ENCODE assay signal across 8 mouse cellular contexts in genomic region chr2:18996451-18997211, GRCm38 (mm10). TPM values are rescaled to one million over a fixed set of nuclear protein-coding genes. Genes with fewer than 3 reads are reported as not detected.
DNase-seq lines count a peak whose midpoint lies in the region; ATAC-seq and TF ChIP-seq lines count a peak whose summit lies in the region.

No protein-coding gene starts in this region.

- H3K79me2 ChIP-seq in CH12.LX (replicated peaks; ENCODE audit: control insufficient read depth, extremely low read depth, insufficient read depth, poor library complexity, severe bottlenecking), result peaks cover 8% of the 10 kb centered on the region

- no peak overlapping the region for H3K27ac ChIP-seq in CH12.LX (ENCODE audit: insufficient read depth, low read depth)
- H3K27ac ChIP-seq in midbrain, embryonic 11.5 days (ENCODE audit: low read depth, low read length), result no peak overlapping the region

- H3K4me2 ChIP-seq in CH12.LX (ENCODE audit: insufficient read depth, low read depth, poor library complexity, severe bottlenecking), result peak overlapping the region; percentile 96
- H3K4me2 ChIP-seq in midbrain, embryonic 11.5 days, result peak overlapping the region; percentile 96

- peak overlapping the region; percentile 59 for H3K9ac ChIP-seq in CH12.LX (ENCODE audit: insufficient read depth, low read depth)
- H3K9ac ChIP-seq in midbrain, embryonic 11.5 days (ENCODE audit: low read length), result peak overlapping the region; percentile 82

- H3K4me3 ChIP-seq in CH12.LX (replicated peaks in 1 of 3; ENCODE audit: low read depth in 2 of 3, low read length in 2 of 3, poor library complexity in 1 of 3), result peak overlapping the region; percentile 67 to 92 (median 82)
- peak overlapping the region; percentile 72 for H3K4me3 ChIP-seq in midbrain, embryonic 11.5 days (ENCODE audit: low read depth, low read length)

- DNase-seq in CH12.LX (ENCODE audit: extremely low read depth) (no peak), R1 (ENCODE audit: low read depth, low spot score) (peak; percentile 36)
- DNase-seq in embryo, embryonic 11 days, result peak; percentile 38
- peak; percentile 27 to 28 for DNase-seq in heart, postnatal 14 days
- DNase-seq in left cerebral cortex, postnatal 4 days, result peak; percentile 27
- DNase-seq in midbrain, embryonic 11.5 days (ENCODE audit: low spot score, missing footprints), result peak; percentile 92
- peak; percentile 21 to 28 for DNase-seq in spleen, postnatal 14 days (ENCODE audit: low spot score in 2 of 2)
- no peak for DNase-seq in c-Kit-positive CD71-positive TER-119-positive erythroid progenitor cells, embryonic 14.5 days (ENCODE audit: low spot score)

- intact Hi-C loops in heart, postnatal 14 days (cut with DNase I), result loop anchor here (2.0 to 10.0 kb wide), 7 partner anchors 54 to 304 kb away; partner anchors contain the start of gene Spag6
- intact Hi-C loops in left cerebral cortex, postnatal 4 days (cut with DNase I), result loop anchor here (10.0 kb wide), 1 partner anchor 322 kb away; the partner anchor contains the start of genes Bmi1 and Commd3

- TF ChIP-seq CTCF in CH12.LX (conservative IDR thresholded peaks at IDR 0.05 in 1 of 2, IDR thresholded peaks at IDR 0.05 in 1 of 2; ENCODE audit: low read depth in 2 of 2, low read length in 2 of 2), result no peak

- peaks cover 0 to 32% of the 10 kb centered on the region in 2 experiments; a peak in 2 of 4 replicates for H3K4me1 ChIP-seq in CH12.LX (ENCODE audit: control insufficient read depth in 1 of 2, insufficient read depth in 2 of 2)
- peaks cover 12% of the 10 kb centered on the region for H3K4me1 ChIP-seq in midbrain, embryonic 11.5 days (ENCODE audit: control insufficient read depth, insufficient read depth, low read length)

- H3K9me3 ChIP-seq in CH12.LX (replicated peaks; ENCODE audit: low read length), result peaks cover 11% of the 10 kb centered on the region
- H3K9me3 ChIP-seq in midbrain, embryonic 11.5 days (ENCODE audit: control insufficient read depth, low read length), result no peaks in the 10 kb centered on the region; the same call in 1 of the 2 replicates

- TF ChIP-seq EP300 in CH12.LX (IDR thresholded peaks at IDR 0.05; ENCODE audit: low read length), result no peak

- TF ChIP-seq RAD21 in CH12.LX (IDR thresholded peaks at IDR 0.05; ENCODE audit: low read depth, low read length), result no peak

- WGBS in midbrain, embryonic 11.5 days, result under 1% methylated on average over 25 of the region's 25 CpGs

- peaks cover 0 to 17% of the 10 kb centered on the region in 2 experiments for H3K36me3 ChIP-seq in CH12.LX (replicated peaks in 1 of 2; ENCODE audit: control insufficient read depth in 1 of 2, insufficient read depth in 1 of 2, low read length in 1 of 2)
- H3K36me3 ChIP-seq in midbrain, embryonic 11.5 days (ENCODE audit: control insufficient read depth, insufficient read depth, low read length), result no peaks in the 10 kb centered on the region

- no peak for ATAC-seq in midbrain, embryonic 11.5 days (ENCODE audit: low FRiP score)

- no peak for TF ChIP-seq POLR2A in CH12.LX (IDR thresholded peaks at IDR 0.05; ENCODE audit: low read depth, low read length)

- dilution Hi-C loops in CH12.LX (cut with MboI; ENCODE audit: extremely low pct_ligation_motif_present, extremely low pct_unique_long_range_greater_than_20kb, low sequenced_read_pairs), result no loop called here

- no peaks in the 10 kb centered on the region for H3K27me3 ChIP-seq in CH12.LX (replicated peaks)
- no peaks in the 10 kb centered on the region for H3K27me3 ChIP-seq in midbrain, embryonic 11.5 days (ENCODE audit: control insufficient read depth, insufficient read depth, low read length)

- in situ Hi-C loops in CH12.LX (cut with MboI; ENCODE audit: low pct_ligation_motif_present, low pct_unique_long_range_greater_than_20kb, low sequenced_read_pairs), result no loop called here

TF ChIP-seq in CH12.LX, 34 proteins besides CTCF, POLR2A, EP300 and RAD21:
- TF ChIP-seq TCF12 (IDR thresholded peaks at IDR 0.05; ENCODE audit: low read depth, low read length) (0 out of 2 replicates have a peak, but pooled peaks have one; percentile 5), MEF2A (IDR thresholded peaks at IDR 0.05; ENCODE audit: borderline replicate concordance, low read depth, low read length) (no peak), ZNF384 (IDR thresholded peaks at IDR 0.05; ENCODE audit: low read depth, low read length) (no peak), ZMIZ1 (IDR thresholded peaks at IDR 0.05; ENCODE audit: low read depth, low read length) (no peak), MAX (IDR thresholded peaks at IDR 0.05; ENCODE audit: low read length) (no peak), MAFK (IDR thresholded peaks at IDR 0.05; ENCODE audit: insufficient replicate concordance, low read length) (no peak), POLR2AphosphoS2 (IDR thresholded peaks at IDR 0.05; ENCODE audit: low read depth, low read length) (no peak), CHD1 (IDR thresholded peaks at IDR 0.05; ENCODE audit: low read depth, low read length) (no peak), IRF4 (IDR thresholded peaks at IDR 0.05; ENCODE audit: low read depth, low read length) (no peak), E2F4 (IDR thresholded peaks at IDR 0.05; ENCODE audit: insufficient replicate concordance, low read depth, low read length) (no peak), SIN3A (IDR thresholded peaks at IDR 0.05; ENCODE audit: low read length) (peak; percentile 11; the same call in 1 of the 2 replicates)
TF ChIP-seq in CH12.LX: peak in this region for 2.

RNA-seq across cellular contexts. Expression of gene Pip4k2a, which starts 1.3 kb away (rescaled TPM):
- total RNA-seq in CH12.LX (2012; rRNA removed), result 6.6 and 6.8 TPM in 2 replicates
- total RNA-seq in CH12.LX (2014; rRNA removed), result 17.9 and 20.8 TPM in 2 replicates
- 52.9 and 84.7 TPM in 2 replicates for polyA plus RNA-seq in CH12.LX (2012; ENCODE audit: insufficient read length, low read depth)
- total RNA-seq in heart, postnatal 14 days (2021), result 10 to 100 TPM in 1 of 2 experiments, 1 to 10 TPM in 1; 9.0 to 10.3 TPM
- 10 to 100 TPM; 34.3 to 44.2 TPM for total RNA-seq in left cerebral cortex, postnatal 4 days (2021)
- 9.7 and 11.5 TPM in 2 replicates for polyA plus RNA-seq in midbrain, embryonic 11.5 days (2014; fragmentation: Nextera tagmentation; extraction: Ambion mirVana)

RNA-seq across cellular contexts. Expression of gene 4930426L09Rik, which starts 1.5 kb away (rescaled TPM):
- total RNA-seq in CH12.LX (2012; rRNA removed), result 0.25 and 0.30 TPM in 2 replicates
- 0.22 and 0.26 TPM in 2 replicates for total RNA-seq in CH12.LX (2014; rRNA removed)
- polyA plus RNA-seq in CH12.LX (2012; ENCODE audit: insufficient read length, low read depth), result 0.16 and 0.31 TPM in 2 replicates
- total RNA-seq in heart, postnatal 14 days (2021), result under 1 TPM in 1 of 2 experiments, not detected in 1; 0.34 TPM
- total RNA-seq in left cerebral cortex, postnatal 4 days (2021), result under 1 TPM; 0.64 to 0.86 TPM
- 0.29 and 0.38 TPM in 2 replicates for polyA plus RNA-seq in midbrain, embryonic 11.5 days (2014; fragmentation: Nextera tagmentation; extraction: Ambion mirVana)

Comparison
In these comparisons a context has a peak if more than half of its experiments do, and no peak if none do; other contexts are left out.
1. DNase-seq: peak in R1 (single experiment), embryo, embryonic 11 days (single experiment), heart, postnatal 14 days (2 of 2), left cerebral cortex, postnatal 4 days (single experiment), midbrain, embryonic 11.5 days (single experiment) and spleen, postnatal 14 days (2 of 2); none in CH12.LX (single experiment) and c-Kit-positive CD71-positive TER-119-positive erythroid progenitor cells, embryonic 14.5 days (single experiment).